15 mouse cellular contexts compared by ENCODE assay signal in genomic region chr11:43563654-43564244, GRCm38 (mm10). TPM values are rescaled to one million over a fixed set of nuclear protein-coding genes. Genes with fewer than 3 reads are reported as not detected.
DNase-seq lines count a peak whose midpoint lies in the region; ATAC-seq and TF ChIP-seq lines count a peak whose summit lies in the region.
"Had no signal": no experiment of that assay in that cellular context is flagged by ENCODE, and none has a peak within 500 bp of the region (broad histone marks: within the 10 kb centered on the region; RNA-seq: fewer than 3 reads in every experiment).

No protein-coding gene starts in this region.

- H3K79me2 ChIP-seq in heart, adult 2 months (replicated peaks; ENCODE audit: control insufficient read depth, insufficient read depth, low read length), result no peaks in the 10 kb centered on the region

- TF ChIP-seq EP300 in heart, postnatal 0 days (IDR thresholded peaks at IDR 0.05; ENCODE audit: low read depth), result no peak
- no peak for TF ChIP-seq EP300 in heart, adult 2 months (IDR thresholded peaks at IDR 0.05; ENCODE audit: insufficient read depth, low read depth, low read length)

- intact Hi-C loops in heart, adult 2 months (cut with DNase I), result no loop called here

- H3K27me3 ChIP-seq in heart, postnatal 0 days (ENCODE audit: control insufficient read depth, insufficient read depth, low read length), result no peaks in the 10 kb centered on the region
- H3K27me3 ChIP-seq in heart, adult 2 months (ENCODE audit: control insufficient read depth, insufficient read depth, low read length), result no peaks in the 10 kb centered on the region
- no peaks in the 10 kb centered on the region for H3K27me3 ChIP-seq in forebrain, embryonic 16.5 days (replicated peaks; ENCODE audit: control insufficient read depth, insufficient read depth, low read length)
- no peaks in the 10 kb centered on the region for H3K27me3 ChIP-seq in midbrain, embryonic 11.5 days (ENCODE audit: control insufficient read depth, insufficient read depth, low read length)
- no peaks in the 10 kb centered on the region for H3K27me3 ChIP-seq in cerebellum, adult 2 months (ENCODE audit: control insufficient read depth, insufficient read depth, low read length)
- H3K27me3 ChIP-seq: Patski had no signal

- H3K4me2 ChIP-seq in heart, postnatal 0 days (ENCODE audit: low read depth, low read length), result no peak overlapping the region
- H3K4me2 ChIP-seq in forebrain, embryonic 16.5 days (ENCODE audit: low read length), result no peak overlapping the region; the same call in 1 of the 2 replicates
- no peak overlapping the region for H3K4me2 ChIP-seq in midbrain, embryonic 11.5 days

- DNase-seq in heart, postnatal 0 days (ENCODE audit: low spot score), result peak; percentile 54
- DNase-seq in heart, adult 2 months, result no peak
- peak; percentile 66 for DNase-seq in brain, embryonic 14.5 days (ENCODE audit: low read depth)
- DNase-seq in midbrain, embryonic 11.5 days (ENCODE audit: low spot score, missing footprints), result peak; percentile 45
- DNase-seq in frontal cortex, postnatal 14 days (ENCODE audit: low spot score in 2 of 2), result no peak
- DNase-seq in adrenal gland, adult 8-10 months, result no peak
- DNase-seq in cerebellum, adult 2 months, result no peak
- DNase-seq: adrenal gland, postnatal 25 days; cerebellum, adult 9-11 months; retina, postnatal 1 day had no signal

- 50% methylated on average over 10 of the region's 10 CpGs for WGBS in heart, postnatal 0 days
- WGBS in heart, adult 2 months, result 54% methylated on average over 10 of the region's 10 CpGs
- 25% methylated on average over 10 of the region's 10 CpGs for WGBS in forebrain, embryonic 16.5 days
- WGBS in midbrain, embryonic 11.5 days, result 75% methylated on average over 10 of the region's 10 CpGs
- WGBS in cerebellum, adult 2 months, result 64% methylated on average over 10 of the region's 10 CpGs

- peak overlapping the region; percentile 9; the same call in 1 of the 2 replicates for H3K27ac ChIP-seq in heart, postnatal 0 days (ENCODE audit: low read depth)
- no peak overlapping the region for H3K27ac ChIP-seq in heart, adult 2 months
- H3K27ac ChIP-seq in forebrain, embryonic 16.5 days (ENCODE audit: low read length), result peak overlapping the region; percentile 28; the same call in 1 of the 2 replicates
- H3K27ac ChIP-seq in midbrain, embryonic 11.5 days (ENCODE audit: low read depth, low read length), result 0 out of 2 replicates have a peak overlapping the region, but pooled peaks have one; percentile 40
- no peak overlapping the region for H3K27ac ChIP-seq in cerebellum, adult 2 months (ENCODE audit: insufficient read depth, low read length)

- H3K9me3 ChIP-seq in heart, postnatal 0 days (replicated peaks; ENCODE audit: control insufficient read depth, low read length), result no peaks in the 10 kb centered on the region
- no peaks in the 10 kb centered on the region for H3K9me3 ChIP-seq in forebrain, embryonic 16.5 days (ENCODE audit: control insufficient read depth, low read length)
- no peaks in the 10 kb centered on the region for H3K9me3 ChIP-seq in midbrain, embryonic 11.5 days (ENCODE audit: control insufficient read depth, low read length)

- no peak overlapping the region for H3K9ac ChIP-seq in heart, postnatal 0 days (replicated peaks; ENCODE audit: low read depth, low read length)
- no peak overlapping the region for H3K9ac ChIP-seq in heart, adult 2 months (ENCODE audit: low read depth, low read length)
- H3K9ac ChIP-seq in forebrain, embryonic 16.5 days (replicated peaks; ENCODE audit: low read depth, low read length), result no peak overlapping the region
- H3K9ac ChIP-seq in midbrain, embryonic 11.5 days (ENCODE audit: low read length), result no peak overlapping the region

- H3K4me3 ChIP-seq in heart, postnatal 0 days (ENCODE audit: low read depth, low read length), result no peak overlapping the region
- no peak overlapping the region for H3K4me3 ChIP-seq in heart, adult 2 months
- H3K4me3 ChIP-seq in forebrain, embryonic 16.5 days (replicated peaks; ENCODE audit: low read length), result no peak overlapping the region
- H3K4me3 ChIP-seq in midbrain, embryonic 11.5 days (ENCODE audit: low read depth, low read length), result no peak overlapping the region
- no peak overlapping the region for H3K4me3 ChIP-seq in cerebellum, adult 2 months (replicated peaks; ENCODE audit: insufficient read depth, low read depth, low read length)

- H3K4me1 ChIP-seq in heart, postnatal 0 days (ENCODE audit: control insufficient read depth, insufficient read depth), result peaks cover 48% of the 10 kb centered on the region
- H3K4me1 ChIP-seq in heart, adult 2 months (ENCODE audit: control insufficient read depth, insufficient read depth, low read length), result peaks cover 2% of the 10 kb centered on the region
- peaks cover 17% of the 10 kb centered on the region for H3K4me1 ChIP-seq in forebrain, embryonic 16.5 days (replicated peaks; ENCODE audit: control insufficient read depth, insufficient read depth, low read length)
- peaks cover 50% of the 10 kb centered on the region for H3K4me1 ChIP-seq in midbrain, embryonic 11.5 days (ENCODE audit: control insufficient read depth, insufficient read depth, low read length)
- peaks cover 23% of the 10 kb centered on the region for H3K4me1 ChIP-seq in cerebellum, adult 2 months (ENCODE audit: control insufficient read depth, insufficient read depth, low read length)

- TF ChIP-seq POLR2A in heart, adult 2 months (IDR thresholded peaks at IDR 0.05; ENCODE audit: insufficient read depth, low read depth, low read length), result no peak
- TF ChIP-seq POLR2A in brain, embryonic 14.5 days (IDR thresholded peaks at IDR 0.05; ENCODE audit: borderline replicate concordance, extremely low read depth, insufficient read depth, insufficient read length, poor library complexity, severe bottlenecking), result no peak
- TF ChIP-seq POLR2A in cerebellum, adult 2 months (IDR thresholded peaks at IDR 0.05; ENCODE audit: borderline replicate concordance, insufficient read depth, low read length), result no peak

- no peak for TF ChIP-seq CTCF in heart, postnatal 0 days (IDR thresholded peaks at IDR 0.05; ENCODE audit: low read depth)
- no peak for TF ChIP-seq CTCF in heart, adult 2 months (IDR thresholded peaks at IDR 0.05)
- no peak for TF ChIP-seq CTCF in brain, embryonic 14.5 days (IDR thresholded peaks at IDR 0.05; ENCODE audit: borderline replicate concordance, extremely low read depth, insufficient read depth, insufficient read length)
- TF ChIP-seq CTCF in cerebellum, adult 2 months (IDR thresholded peaks at IDR 0.05; ENCODE audit: borderline replicate concordance, insufficient read depth, low read depth, low read length), result no peak

- peaks cover 14% of the 10 kb centered on the region for H3K36me3 ChIP-seq in heart, postnatal 0 days (replicated peaks; ENCODE audit: control insufficient read depth, insufficient read depth, low read length)
- no peaks in the 10 kb centered on the region for H3K36me3 ChIP-seq in heart, adult 2 months (ENCODE audit: control insufficient read depth, insufficient read depth, low read length)
- no peaks in the 10 kb centered on the region for H3K36me3 ChIP-seq in forebrain, embryonic 16.5 days (ENCODE audit: control insufficient read depth, insufficient read depth)
- H3K36me3 ChIP-seq in midbrain, embryonic 11.5 days (ENCODE audit: control insufficient read depth, insufficient read depth, low read length), result no peaks in the 10 kb centered on the region

- ATAC-seq in heart, postnatal 0 days (ENCODE audit: insufficient read depth, low read depth), result peak; percentile 66; the same call in 1 of the 2 replicates
- peak; percentile 80 for ATAC-seq in forebrain, embryonic 16.5 days
- 0 out of 2 replicates have a peak, but pooled peaks have one; percentile 28 for ATAC-seq in midbrain, embryonic 11.5 days (ENCODE audit: low FRiP score)
- ATAC-seq: Patski had no signal

RNA-seq across cellular contexts. Expression of gene 4933415A04Rik, which starts 23.1 kb away (rescaled TPM):
- total RNA-seq in heart, postnatal 0 days (2014; rRNA removed; ENCODE audit: low replicate concordance), result 0.08 and 1.0 TPM in 2 replicates
- 4.8 and 5.5 TPM in 2 replicates for polyA plus RNA-seq in heart, postnatal 0 days (2015; fragmentation: Nextera tagmentation; extraction: Ambion mirVana)
- under 1 TPM; 0.26 to 0.68 TPM for total RNA-seq in heart, adult 2 months (2021)
- 0.23 and 0.29 TPM in 2 replicates for polyA plus RNA-seq in heart, adult 2 months (2012; rRNA removed)
- 0.67 and 1.2 TPM in 2 replicates for polyA plus RNA-seq in brain, embryonic 14.5 days (2012; rRNA removed)
- 2.7 and 3.3 TPM in 2 replicates for polyA plus RNA-seq in forebrain, embryonic 16.5 days (2015; fragmentation: Nextera tagmentation; extraction: Ambion mirVana)
- polyA plus RNA-seq in midbrain, embryonic 11.5 days (2014; fragmentation: Nextera tagmentation; extraction: Ambion mirVana), result 10.1 and 11.3 TPM in 2 replicates
- under 1 TPM; 0.35 to 0.70 (median 0.41) TPM for total RNA-seq in adrenal gland, adult 8-10 months (2022)
- polyA plus RNA-seq in cerebellum, adult 2 months (2012; rRNA removed), result 1.5 and 1.6 TPM in 2 replicates

RNA-seq across cellular contexts. Expression of gene Ccnjl, which starts 35.2 kb away (rescaled TPM):
- total RNA-seq in heart, postnatal 0 days (2014; rRNA removed; ENCODE audit: low replicate concordance), result 8.9 and 10.8 TPM in 2 replicates
- polyA plus RNA-seq in heart, postnatal 0 days (2015; fragmentation: Nextera tagmentation; extraction: Ambion mirVana), result 10.1 and 11.7 TPM in 2 replicates
- total RNA-seq in heart, adult 2 months (2021), result 1 to 10 TPM; 2.1 to 3.0 TPM
- 2.0 and 2.9 TPM in 2 replicates for polyA plus RNA-seq in heart, adult 2 months (2012; rRNA removed)
- 6.2 and 8.2 TPM in 2 replicates for polyA plus RNA-seq in brain, embryonic 14.5 days (2012; rRNA removed)
- polyA plus RNA-seq in forebrain, embryonic 16.5 days (2015; fragmentation: Nextera tagmentation; extraction: Ambion mirVana), result 9.5 and 13.5 TPM in 2 replicates
- 35.7 and 40.2 TPM in 2 replicates for polyA plus RNA-seq in midbrain, embryonic 11.5 days (2014; fragmentation: Nextera tagmentation; extraction: Ambion mirVana)
- 1 to 10 TPM; 1.8 to 4.8 (median 2.5) TPM for total RNA-seq in adrenal gland, adult 8-10 months (2022)
- 8.4 and 10.5 TPM in 2 replicates for polyA plus RNA-seq in cerebellum, adult 2 months (2012; rRNA removed)

RNA-seq across cellular contexts. Expression of gene Fabp6, which starts 37.6 kb away (rescaled TPM):
- total RNA-seq in heart, postnatal 0 days (2014; rRNA removed; ENCODE audit: low replicate concordance), result not detected in 2 replicates
- not detected in 2 replicates for polyA plus RNA-seq in heart, postnatal 0 days (2015; fragmentation: Nextera tagmentation; extraction: Ambion mirVana)
- not detected for total RNA-seq in heart, adult 2 months (2021)
- polyA plus RNA-seq in heart, adult 2 months (2012; rRNA removed), result not detected in 2 replicates
- polyA plus RNA-seq in brain, embryonic 14.5 days (2012; rRNA removed), result not detected in 2 replicates
- not detected in 2 replicates for polyA plus RNA-seq in forebrain, embryonic 16.5 days (2015; fragmentation: Nextera tagmentation; extraction: Ambion mirVana)
- not detected in 2 replicates for polyA plus RNA-seq in midbrain, embryonic 11.5 days (2014; fragmentation: Nextera tagmentation; extraction: Ambion mirVana)
- total RNA-seq in adrenal gland, adult 8-10 months (2022), result not detected
- not detected in 2 replicates for polyA plus RNA-seq in cerebellum, adult 2 months (2012; rRNA removed)
- total RNA-seq: adrenal gland, postnatal 25 days; left cerebral cortex, postnatal 10 days had no signal
- polyA plus RNA-seq: gonadal fat pad, adult 2 months; kidney, embryonic 14.5 days had no signal

Comparison
In these comparisons a context has a peak if more than half of its experiments do, and no peak if none do; other contexts are left out.
1. DNase-seq: peak in heart, postnatal 0 days (single experiment), brain, embryonic 14.5 days (single experiment) and midbrain, embryonic 11.5 days (single experiment); none in heart, adult 2 months (0 of 2), frontal cortex, postnatal 14 days (0 of 2), adrenal gland, adult 8-10 months (single experiment) and cerebellum, adult 2 months (0 of 2).
2. H3K27ac ChIP-seq: peak in heart, postnatal 0 days (single experiment), forebrain, embryonic 16.5 days (single experiment) and midbrain, embryonic 11.5 days (single experiment); none in heart, adult 2 months (single experiment) and cerebellum, adult 2 months (single experiment).
3. ATAC-seq: peak in every context shown above with its lines; median percentile 80 in forebrain, embryonic 16.5 days; 66 in heart, postnatal 0 days; 28 in midbrain, embryonic 11.5 days.